Mouse (Mus musculus): ENCODE results near the gene Socs1. TPM values are rescaled to one million over a fixed set of nuclear protein-coding genes. Genes with fewer than 3 reads are reported as not detected.

Socs1 gene
- total RNA-seq, 2 experiments from 2014 or later: 0.40 to 1.5 TPM

Other genes with a start within 250 kb of the Socs1 start
- gene Dexi, start 242.5 kb downstream of the Socs1 start, total RNA-seq (2021): 10 to 100 TPM; 25.9 to 26.0 TPM
- 10 to 100 TPM; 26.2 to 28.4 TPM for gene Clec16a, start 240.2 kb downstream of the Socs1 start, total RNA-seq (2021)
- not detected for gene Tnp2, start 3.1 kb upstream of the Socs1 start, total RNA-seq (2021)
- not detected for gene Prm3, start 5.4 kb upstream of the Socs1 start, total RNA-seq (2021)
- not detected for gene Prm2, start 10.6 kb upstream of the Socs1 start, total RNA-seq (2021)
- not detected for gene Prm1, start 20.3 kb upstream of the Socs1 start, total RNA-seq (2021)
- not detected for gene Gm11172, start 27.4 kb upstream of the Socs1 start, total RNA-seq (2021)
- 1 to 10 TPM; 1.5 to 2.0 TPM for gene Rmi2, start 49.5 kb upstream of the Socs1 start, total RNA-seq (2021)

All from gastrocnemius, postnatal 14 days (tissue).